In the genomic region with DNA sequence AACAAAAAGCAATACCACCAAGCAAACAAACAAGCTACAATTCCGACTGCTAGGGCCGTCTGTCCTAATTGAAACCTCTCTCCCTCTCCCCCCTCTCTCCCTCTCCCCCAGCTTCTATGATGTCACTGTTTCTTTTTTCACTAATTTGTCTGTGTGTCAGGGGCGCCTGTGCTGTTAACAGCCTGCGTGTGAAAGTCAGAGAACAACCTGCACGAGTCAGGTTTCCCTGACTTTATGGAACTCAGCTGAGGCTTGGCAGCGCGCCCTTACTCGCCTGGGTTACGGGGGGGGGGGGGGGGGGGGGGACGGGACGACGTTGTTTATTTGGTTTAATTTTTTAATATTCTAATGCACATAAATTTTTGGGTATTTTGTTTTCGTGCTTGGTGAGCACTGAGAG, we compare ENCODE assay signal across 19 mouse cellular contexts. TPM values are rescaled to one million over a fixed set of nuclear protein-coding genes. Genes with fewer than 3 reads are reported as not detected.
A peak's percentile ranks its signal among the peaks of the same experiment; 100 is the strongest.
DNase-seq lines count a peak whose midpoint lies in the region; ATAC-seq and TF ChIP-seq lines count a peak whose summit lies in the region.
"Had no signal": no experiment of that assay in that cellular context is flagged by ENCODE, and none has a peak within 500 bp of the region (broad histone marks: within the 10 kb centered on the region; RNA-seq: fewer than 3 reads in every experiment).

No protein-coding gene starts in this region.

- TF ChIP-seq CTCF in E14TG2a.4 (conservative IDR thresholded peaks at IDR 0.05; ENCODE audit: low read length): no peak

- no peak overlapping the region for H3K4me3 ChIP-seq in heart, embryonic 12.5 days
- H3K4me3 ChIP-seq in heart, embryonic 11.5 days (ENCODE audit: low read depth, low read length): no peak overlapping the region
- peak overlapping the region; percentile 39; the same call in 1 of the 2 replicates for H3K4me3 ChIP-seq in E14TG2a.4 (replicated peaks; ENCODE audit: low read length)
- no peak overlapping the region for H3K4me3 ChIP-seq in limb, embryonic 13.5 days
- H3K4me3 ChIP-seq: embryonic facial prominence, embryonic 10.5 days; erythroblast, embryonic 14.5 days; midbrain, embryonic 13.5 days; myocyte had no signal

- no peaks in the 10 kb centered on the region for H3K9me3 ChIP-seq in heart, embryonic 12.5 days (replicated peaks)
- no peaks in the 10 kb centered on the region for H3K9me3 ChIP-seq in heart, embryonic 11.5 days (replicated peaks; ENCODE audit: control insufficient read depth, low read length)
- no peaks in the 10 kb centered on the region for H3K9me3 ChIP-seq in E14TG2a.4 (ENCODE audit: low read length)
- no peaks in the 10 kb centered on the region for H3K9me3 ChIP-seq in limb, embryonic 13.5 days
- H3K9me3 ChIP-seq: embryonic facial prominence, embryonic 10.5 days; midbrain, embryonic 13.5 days had no signal

- DNase-seq in kidney, postnatal 25 days: peak; percentile 42 to 63
- DNase-seq in kidney, adult 18-20 months: no peak
- DNase-seq in thymus, postnatal 36 days: no peak
- DNase-seq: adrenal gland, postnatal 10 days; gastrocnemius, postnatal 10 days; heart, postnatal 4 days; left cerebral cortex, postnatal 4 days; right cerebral cortex, adult 18-20 months; spleen, adult 18-20 months; thymus, postnatal 14 days had no signal

- H3K27me3 ChIP-seq in heart, embryonic 12.5 days (replicated peaks): no peaks in the 10 kb centered on the region
- H3K27me3 ChIP-seq in heart, embryonic 11.5 days (ENCODE audit: control insufficient read depth, insufficient read depth, low read length): no peaks in the 10 kb centered on the region
- H3K27me3 ChIP-seq in E14TG2a.4 (ENCODE audit: insufficient read depth, low read length): peaks cover 9% of the 10 kb centered on the region
- H3K27me3 ChIP-seq in limb, embryonic 13.5 days: no peaks in the 10 kb centered on the region

- peaks cover 73% of the 10 kb centered on the region for H3K4me1 ChIP-seq in heart, embryonic 12.5 days (replicated peaks)
- H3K4me1 ChIP-seq in heart, embryonic 11.5 days (ENCODE audit: control insufficient read depth, insufficient read depth, low read length): peaks cover 47% of the 10 kb centered on the region
- peaks cover 94% of the 10 kb centered on the region for H3K4me1 ChIP-seq in E14TG2a.4 (replicated peaks; ENCODE audit: low read depth, low read length)
- peaks cover 46% of the 10 kb centered on the region for H3K4me1 ChIP-seq in limb, embryonic 13.5 days

- H3K27ac ChIP-seq in heart, embryonic 12.5 days (ENCODE audit: poor library complexity, severe bottlenecking): peak overlapping the region; percentile 65
- H3K27ac ChIP-seq in heart, embryonic 11.5 days (ENCODE audit: low read depth, low read length): no peak overlapping the region; the same call in 1 of the 2 replicates
- H3K27ac ChIP-seq in limb, embryonic 13.5 days: peak overlapping the region; percentile 33; the same call in 1 of the 2 replicates
- H3K27ac ChIP-seq: embryonic facial prominence, embryonic 10.5 days; macrophage; midbrain, embryonic 13.5 days had no signal

- WGBS in heart, embryonic 12.5 days: 54% methylated on average over 9 of the region's 13 CpGs
- WGBS in heart, embryonic 11.5 days (ENCODE audit: insufficient replicate concordance): 65% methylated on average over 13 of the region's 13 CpGs
- 18% methylated on average over 13 of the region's 13 CpGs for WGBS in limb, embryonic 13.5 days

- no peak overlapping the region for H3K4me2 ChIP-seq in heart, embryonic 12.5 days
- no peak overlapping the region for H3K4me2 ChIP-seq in heart, embryonic 11.5 days
- H3K4me2 ChIP-seq in limb, embryonic 13.5 days (replicated peaks): no peak overlapping the region
- H3K4me2 ChIP-seq: midbrain, embryonic 13.5 days had no signal

- H3K9ac ChIP-seq in heart, embryonic 12.5 days: no peak overlapping the region
- no peak overlapping the region for H3K9ac ChIP-seq in heart, embryonic 11.5 days (ENCODE audit: low read depth, low read length)
- no peak overlapping the region for H3K9ac ChIP-seq in limb, embryonic 13.5 days
- H3K9ac ChIP-seq: midbrain, embryonic 13.5 days had no signal

- H3K36me3 ChIP-seq in heart, embryonic 12.5 days: no peaks in the 10 kb centered on the region
- no peaks in the 10 kb centered on the region for H3K36me3 ChIP-seq in heart, embryonic 11.5 days (ENCODE audit: control insufficient read depth, insufficient read depth, low read length)
- H3K36me3 ChIP-seq in E14TG2a.4 (ENCODE audit: insufficient read depth, low read length): no peaks in the 10 kb centered on the region; the same call in 1 of the 2 replicates
- H3K36me3 ChIP-seq in limb, embryonic 13.5 days: no peaks in the 10 kb centered on the region
- H3K36me3 ChIP-seq: embryonic facial prominence, embryonic 10.5 days; midbrain, embryonic 13.5 days had no signal

- ATAC-seq in heart, embryonic 12.5 days (ENCODE audit: insufficient number of reproducible peaks, low FRiP score): no peak
- ATAC-seq in heart, embryonic 11.5 days (replicated peaks; ENCODE audit: insufficient number of reproducible peaks, low FRiP score, low TSS enrichment): no peak
- ATAC-seq in limb, embryonic 13.5 days (ENCODE audit: low FRiP score, low read depth): no peak
- ATAC-seq: midbrain, embryonic 13.5 days had no signal

RNA-seq across cellular contexts. Expression of gene Fnbp1, which starts 5.5 kb away (rescaled TPM):
- 21.4 and 23.8 TPM in 2 replicates for polyA plus RNA-seq in heart, embryonic 12.5 days (2016; fragmentation: Nextera tagmentation; extraction: Ambion mirVana)
- polyA plus RNA-seq in heart, embryonic 11.5 days (2014; fragmentation: Nextera tagmentation; extraction: Ambion mirVana): 19.5 and 20.4 TPM in 2 replicates
- 21.5 and 24.5 TPM in 2 replicates for polyA plus RNA-seq in limb, embryonic 13.5 days (2015; fragmentation: Nextera tagmentation; extraction: Ambion mirVana)

RNA-seq across cellular contexts. Expression of gene Gpr107, which starts 15.8 kb away (rescaled TPM):
- 37.4 and 40.4 TPM in 2 replicates for polyA plus RNA-seq in heart, embryonic 12.5 days (2016; fragmentation: Nextera tagmentation; extraction: Ambion mirVana)
- polyA plus RNA-seq in heart, embryonic 11.5 days (2014; fragmentation: Nextera tagmentation; extraction: Ambion mirVana): 30.4 and 33.8 TPM in 2 replicates
- 40.6 and 45.4 TPM in 2 replicates for polyA plus RNA-seq in limb, embryonic 13.5 days (2015; fragmentation: Nextera tagmentation; extraction: Ambion mirVana)

Comparison
In these comparisons a context has a peak if more than half of its experiments do, and no peak if none do; other contexts are left out.
1. DNase-seq: peak in kidney, postnatal 25 days (2 of 2); none in kidney, adult 18-20 months (single experiment) and thymus, postnatal 36 days (0 of 2).